Mouse (Mus musculus): ENCODE results near the gene Gm5269. TPM values are rescaled to one million over a fixed set of nuclear protein-coding genes. Genes with fewer than 3 reads are reported as not detected.
A peak's percentile ranks its signal among the peaks of the same experiment; 100 is the strongest.

Gene Gm5269
- total RNA-seq, 2 experiments from 2014 or later, result not detected

GRCm38 (mm10) chr1:45881228-45881832 lies 8.7 kb downstream of the Gm5269 start:
- DNase-seq (ENCODE audit: low spot score), result no peak

GRCm38 (mm10) chr1:45877463-45877862 lies 12.6 kb downstream of the Gm5269 start:
- no peak for DNase-seq (ENCODE audit: low spot score)

- DNase-seq (ENCODE audit: low spot score), result no peak
These were observed 13.4 kb downstream of the Gm5269 start for GRCm38 (mm10) chr1:45876450-45877198.

GRCm38 (mm10) chr1:45875640-45876039 lies 14.4 kb downstream of the Gm5269 start:
- DNase-seq (ENCODE audit: low spot score), result no peak

- DNase-seq (ENCODE audit: low spot score), result no peak
These were observed 16.8 kb downstream of the Gm5269 start for GRCm38 (mm10) chr1:45873250-45873649.

GRCm38 (mm10) chr1:45868479-45869137 lies 21.5 kb downstream of the Gm5269 start:
- DNase-seq (ENCODE audit: low spot score), result no peak

GRCm38 (mm10) chr1:45868050-45868449 lies 22.0 kb downstream of the Gm5269 start:
- no peak for DNase-seq (ENCODE audit: low spot score)

GRCm38 (mm10) chr1:45866288-45867018 lies 23.6 kb downstream of the Gm5269 start:
- DNase-seq (ENCODE audit: low spot score), result no peak

GRCm38 (mm10) chr1:45865727-45866126 lies 24.3 kb downstream of the Gm5269 start:
- no peak for DNase-seq (ENCODE audit: low spot score)

- DNase-seq (ENCODE audit: low spot score), result no peak
These were observed 24.8 kb downstream of the Gm5269 start for GRCm38 (mm10) chr1:45865316-45865715.

GRCm38 (mm10) chr1:45864564-45865014 lies 25.5 kb downstream of the Gm5269 start:
- no peak for DNase-seq (ENCODE audit: low spot score)

- DNase-seq (ENCODE audit: low spot score), result no peak
These were observed 26.4 kb downstream of the Gm5269 start for GRCm38 (mm10) chr1:45863641-45864040.

- no peak for DNase-seq (ENCODE audit: low spot score)
These were observed 28.9 kb downstream of the Gm5269 start for GRCm38 (mm10) chr1:45861162-45861561.

- DNase-seq (ENCODE audit: low spot score), result no peak
These were observed 29.7 kb downstream of the Gm5269 start for GRCm38 (mm10) chr1:45860349-45860748.

- DNase-seq (ENCODE audit: low spot score), result no peak
These were observed 32.0 kb downstream of the Gm5269 start for GRCm38 (mm10) chr1:45858038-45858437.

- peak; percentile 15 for DNase-seq (ENCODE audit: low spot score)
These were observed 44.6 kb downstream of the Gm5269 start for GRCm38 (mm10) chr1:45845466-45845865.

Other genes starting within 250 kb of the Gm5269 start
- 10 to 100 TPM; 16.4 to 19.8 TPM for gene Wdr75, start 95.1 kb downstream of the Gm5269 start, total RNA-seq (2021)
- gene Slc40a1, start 36.2 kb upstream of the Gm5269 start, total RNA-seq (2021), result 10 to 100 TPM; 19.8 to 31.5 TPM
- under 1 TPM; 0.07 to 0.14 TPM for gene Dnah7b, start 176.0 kb upstream of the Gm5269 start, total RNA-seq (2021)